Mouse (Mus musculus) midbrain, embryonic 11.5 days (tissue): Measurements from ENCODE around the gene Gar1. TPM values are rescaled to one million over a fixed set of nuclear protein-coding genes. Genes with fewer than 3 reads are reported as not detected.
A peak's percentile ranks its signal among the peaks of the same experiment; 100 is the strongest.

Source experiments
- ATAC-seq: fragments of 200-750 bp; cut with Nextera tagmentation; 2 replicates; pipeline ENCODE4 v1.8.0; 2017; ENCODE audit warnings: moderate TSS enrichment, moderate library complexity; ENCODE audit not compliant: low FRiP score
- DNase-seq: peaks from one replicate; pipeline ENCODE4 v3.0.0; 2015; ENCODE audit warnings: low spot score; ENCODE audit errors: missing footprints
- H3K27ac ChIP-seq: fragments of 300-500 bp; sonication (generic); 2 replicates; pipeline ENCODE4 v1.5.1; 2014; ENCODE audit warnings: low read depth, low read length
- H3K27me3 ChIP-seq: fragments of 300-500 bp; sonication (generic); 2 replicates; pipeline ENCODE4 v1.6.1; 2014; ENCODE audit warnings: mild to moderate bottlenecking, low read length, moderate library complexity, mixed read lengths; ENCODE audit not compliant: control insufficient read depth, insufficient read depth
- H3K36me3 ChIP-seq: fragments of 300-500 bp; sonication (generic); 2 replicates; pipeline ENCODE4 v1.6.1; 2014; ENCODE audit warnings: mild to moderate bottlenecking, low read length, moderate library complexity, mixed read lengths; ENCODE audit not compliant: control insufficient read depth, insufficient read depth
- H3K4me1 ChIP-seq: fragments of 300-500 bp; sonication (generic); 2 replicates; pipeline ENCODE4 v1.6.1; 2014; ENCODE audit warnings: low read length; ENCODE audit not compliant: control insufficient read depth, insufficient read depth
- H3K4me2 ChIP-seq: fragments of 300-500 bp; sonication (generic); 2 replicates; pipeline ENCODE4 v1.6.1; 2014; ENCODE audit warnings: mild to moderate bottlenecking, moderate library complexity
- H3K4me3 ChIP-seq: fragments of 300-500 bp; sonication (generic); 2 replicates; pipeline ENCODE4 v1.5.1; 2014; ENCODE audit warnings: low read depth, low read length
- H3K9ac ChIP-seq: fragments of 300-500 bp; sonication (generic); 2 replicates; pipeline ENCODE4 v1.6.1; 2014; ENCODE audit warnings: low read length
- H3K9me3 ChIP-seq: fragments of 300-500 bp; sonication (generic); 2 replicates; pipeline ENCODE4 v1.6.1; 2016; ENCODE audit warnings: low read length; ENCODE audit not compliant: control insufficient read depth
- WGBS: fragments of 180-500 bp; shearing (Covaris S2); extraction: QIAGEN DNeasy Blood & Tissue Kit; methylation state at CpG from one replicate; pipeline ENCODE4 v1.1.7; 2014; 5-methylcytosine and 5-hydroxymethylcytosine counted together
- polyA plus RNA-seq: library from polyadenylated mRNA; unstranded; fragments of >200 nt; fragmentation: Nextera tagmentation; extraction: Ambion mirVana; gene quantifications from 2 replicates; pipeline ENCODE4 v1.2.1, GENCODE M21; 2014

Gene Gar1
- polyA plus RNA-seq, 1 experiment from 2014 or later = 51.4 TPM

- H3K9me3 ChIP-seq = no peaks in the 10 kb centered on the region
- H3K27me3 ChIP-seq = no peaks in the 10 kb centered on the region
- ATAC-seq (no peak), DNase-seq (no peak)
- no peak overlapping the region for H3K4me3 ChIP-seq
- no peaks in the 10 kb centered on the region for H3K36me3 ChIP-seq
- WGBS = 85% methylated on average over 3 of the region's 3 CpGs
- no peaks in the 10 kb centered on the region for H3K4me1 ChIP-seq
- H3K4me2 ChIP-seq = no peak overlapping the region
- H3K9ac ChIP-seq = no peak overlapping the region
- H3K27ac ChIP-seq = no peak overlapping the region
Observed at GRCm38 (mm10) chr3:129782746-129783145, 48.5 kb downstream of the Gar1 start.

- DNase-seq = peak; percentile 84
- Histone ChIP-seq H3K4me1 (no peaks in the 10 kb centered on the region), H3K4me3 (no peak overlapping the region), H3K27ac (no peak overlapping the region), H3K9ac (no peak overlapping the region), H3K36me3 (no peaks in the 10 kb centered on the region), H3K27me3 (no peaks in the 10 kb centered on the region), H3K9me3 (no peaks in the 10 kb centered on the region), H3K4me2 (no peak overlapping the region)
- ATAC-seq = peak; percentile 44; the same call in 1 of the 2 replicates
- WGBS = 24% methylated on average over 10 of the region's 10 CpGs
Observed at GRCm38 (mm10) chr3:129781435-129781834, 49.8 kb downstream of the Gar1 start.

Other genes starting within 250 kb of the Gar1 start
- 1.1 TPM in 2 replicates for gene Egf, start 76.1 kb downstream of the Gar1 start, polyA plus RNA-seq
- gene Lrit3, start 27.4 kb downstream of the Gar1 start, polyA plus RNA-seq = not detected in 2 replicates
- 0.12 TPM in 1 of 2 replicates, not detected in the other for gene Rrh, start 8.8 kb downstream of the Gar1 start, polyA plus RNA-seq
- gene Cfi, start 4.5 kb upstream of the Gar1 start, polyA plus RNA-seq = 0.40 and 0.44 TPM in 2 replicates
- 27.6 and 27.9 TPM in 2 replicates for gene Pla2g12a, start 47.2 kb upstream of the Gar1 start, polyA plus RNA-seq
- 63.2 and 69.8 TPM in 2 replicates for gene Casp6, start 70.0 kb upstream of the Gar1 start, polyA plus RNA-seq
- 2.5 and 2.8 TPM in 2 replicates for gene Mcub, start 138.8 kb upstream of the Gar1 start, polyA plus RNA-seq
- gene Sec24b, start 230.2 kb upstream of the Gar1 start, polyA plus RNA-seq = 25.6 and 27.0 TPM in 2 replicates